Mouse (Mus musculus) erythroblast, embryonic 14.5 days (primary cell): ENCODE measurements around the gene Ypel4.

ENCODE experiments used
- GATA1 ChIP-seq: IDR thresholded peaks from 2 replicates; pipeline ENCODE4 v1.6.1; 2012; ENCODE audit warnings: low read length, inconsistent platforms, mixed read lengths
- TAL1 ChIP-seq: IDR thresholded peaks from 3 replicates; pipeline ENCODE4 v1.6.1; 2012; ENCODE audit warnings: low read length, inconsistent platforms, mixed read lengths

GRCm38 (mm10) chr2:84743561-84743960 lies 9.7 kb downstream of the Ypel4 start, which contains the start of gene Gm19426:
- TF ChIP-seq GATA1 (no peak), TAL1 (no peak)
